Mouse (Mus musculus) heart, embryonic 12.5 days (tissue): ENCODE measurements around the gene Slc22a29. TPM values are rescaled to one million over a fixed set of nuclear protein-coding genes. Genes with fewer than 3 reads are reported as not detected.
A peak's percentile ranks its signal among the peaks of the same experiment; 100 is the strongest.
"Not testable (repeated sequence)": the region's sequence is repeated elsewhere in the genome, so short reads cannot be mapped to it uniquely, and the experiment has no call there.

Experiments
- ATAC-seq: fragments of 200-750 bp; cut with Nextera tagmentation; 2 replicates; pipeline ENCODE4 v1.8.0; 2017; ENCODE audit warnings: moderate TSS enrichment, moderate library complexity; ENCODE audit not compliant: insufficient number of reproducible peaks, low FRiP score
- H3K27ac ChIP-seq: fragments of 300-500 bp; sonication (generic); 2 replicates; pipeline ENCODE4 v1.5.1; 2016; ENCODE audit warnings: mild to moderate bottlenecking, moderate library complexity; ENCODE audit not compliant: poor library complexity, severe bottlenecking
- H3K27me3 ChIP-seq: fragments of 300-500 bp; sonication (generic); replicated peaks from 2 replicates; pipeline ENCODE4 v1.6.1; 2016; ENCODE audit warnings: mild to moderate bottlenecking, moderate library complexity
- H3K36me3 ChIP-seq: fragments of 300-500 bp; sonication (generic); 2 replicates; pipeline ENCODE4 v1.6.1; 2016; ENCODE audit warnings: mild to moderate bottlenecking, moderate library complexity
- H3K4me1 ChIP-seq: fragments of 300-500 bp; sonication (generic); replicated peaks from 2 replicates; pipeline ENCODE4 v1.6.1; 2016; ENCODE audit warnings: mild to moderate bottlenecking
- H3K4me2 ChIP-seq: fragments of 300-500 bp; sonication (generic); 2 replicates; pipeline ENCODE4 v1.6.1; 2016; ENCODE audit warnings: mild to moderate bottlenecking, moderate library complexity
- H3K4me3 ChIP-seq: fragments of 300-500 bp; sonication (generic); 2 replicates; pipeline ENCODE4 v1.5.1; 2016; ENCODE audit warnings: mild to moderate bottlenecking
- H3K9ac ChIP-seq: fragments of 300-500 bp; sonication (generic); 2 replicates; pipeline ENCODE4 v1.6.1; 2016; ENCODE audit warnings: mild to moderate bottlenecking, moderate library complexity
- H3K9me3 ChIP-seq: fragments of 300-500 bp; sonication (generic); replicated peaks from 2 replicates; pipeline ENCODE4 v1.6.1; 2016; ENCODE audit warnings: mild to moderate bottlenecking, moderate library complexity
- WGBS: fragments of 180-500 bp; shearing (Covaris S2); methylation state at CpG from one replicate; pipeline ENCODE4 v1.1.7; 2016; 5-methylcytosine and 5-hydroxymethylcytosine counted together
- polyA plus RNA-seq: library from polyadenylated mRNA; unstranded; fragments of >200 nt; fragmentation: Nextera tagmentation; extraction: Ambion mirVana; gene quantifications from 2 replicates; pipeline ENCODE4 v1.2.1, GENCODE M21; 2016

The Slc22a29 gene
- not detected in 2 replicates for polyA plus RNA-seq

GRCm38 (mm10) chr19:8218800-8219199 lies at the start of gene Slc22a29:
Gene Slc22a29 (minus strand): TSS chr19:8218900.
- H3K27ac ChIP-seq, result no peak within 1 kb of the TSS
- no peaks in the 10 kb centered on the region for H3K36me3 ChIP-seq
- ATAC-seq, result no peak
- no peaks in the 10 kb centered on the region for H3K9me3 ChIP-seq
- H3K4me1 ChIP-seq, result no peaks in the 10 kb centered on the region
- no peak within 1 kb of the TSS for H3K4me3 ChIP-seq
- no peak within 1 kb of the TSS for H3K4me2 ChIP-seq
- H3K9ac ChIP-seq, result no peak within 1 kb of the TSS
- WGBS, result 74% methylated on average over 2 of the region's 2 CpGs
- H3K27me3 ChIP-seq, result no peaks in the 10 kb centered on the region

- H3K27ac ChIP-seq, result no peak overlapping the region
- no peak overlapping the region for H3K4me3 ChIP-seq
- ATAC-seq, result no peak
- H3K36me3 ChIP-seq, result no peaks in the 10 kb centered on the region
- no peak overlapping the region for H3K9ac ChIP-seq
- no peaks in the 10 kb centered on the region for H3K9me3 ChIP-seq
- no peaks in the 10 kb centered on the region for H3K4me1 ChIP-seq
- H3K27me3 ChIP-seq, result no peaks in the 10 kb centered on the region
- no peak overlapping the region for H3K4me2 ChIP-seq
- WGBS, result 63% methylated on average over 3 of the region's 3 CpGs
Measured at GRCm38 (mm10) chr19:8265324-8265723, 46.6 kb upstream of the Slc22a29 start.

- Histone ChIP-seq H3K4me2 (peak overlapping the region; percentile 72), H3K27ac (peak overlapping the region; percentile 79; the same call in 1 of the 2 replicates), H3K9me3 (0 out of 2 replicates have a peak, but pooled peaks cover 3% of the 10 kb centered on the region), H3K36me3 (no peaks in the 10 kb centered on the region), H3K4me1 (no peaks in the 10 kb centered on the region), H3K27me3 (no peaks in the 10 kb centered on the region), H3K4me3 (peak overlapping the region; percentile 74), H3K9ac (peak overlapping the region; percentile 79)
- ATAC-seq, result peak; percentile 33; the same call in 1 of the 2 replicates
- WGBS, result 18% methylated on average over 3 of the region's 3 CpGs
Measured at GRCm38 (mm10) chr19:8252705-8253037, 34.0 kb upstream of the Slc22a29 start.

GRCm38 (mm10) chr19:8251896-8252704 lies 33.4 kb upstream of the Slc22a29 start:
- H3K4me1 ChIP-seq, result no peaks in the 10 kb centered on the region
- 8% methylated on average over 54 of the region's 58 CpGs for WGBS
- H3K4me3 ChIP-seq, result peak overlapping the region; percentile 74
- no peaks in the 10 kb centered on the region for H3K27me3 ChIP-seq
- 0 out of 2 replicates have a peak, but pooled peaks cover 2% of the 10 kb centered on the region for H3K9me3 ChIP-seq
- H3K36me3 ChIP-seq, result no peaks in the 10 kb centered on the region
- H3K4me2 ChIP-seq, result peak overlapping the region; percentile 72
- peak; percentile 99 for ATAC-seq
- peak overlapping the region; percentile 79 for H3K9ac ChIP-seq
- peak overlapping the region; percentile 79 for H3K27ac ChIP-seq

- ATAC-seq, result no peak
- Histone ChIP-seq H3K4me3 (no peak overlapping the region), H3K36me3 (no peaks in the 10 kb centered on the region), H3K9me3 (0 out of 2 replicates have a peak, but pooled peaks cover 4% of the 10 kb centered on the region), H3K27me3 (no peaks in the 10 kb centered on the region), H3K27ac (no peak overlapping the region), H3K4me1 (no peaks in the 10 kb centered on the region), H3K9ac (no peak overlapping the region), H3K4me2 (no peak overlapping the region)
Measured at GRCm38 (mm10) chr19:8228916-8229315, 10.2 kb upstream of the Slc22a29 start.

GRCm38 (mm10) chr19:8148787-8149523 lies 69.7 kb downstream of the Slc22a29 start:
- no peaks in the 10 kb centered on the region for H3K4me1 ChIP-seq
- 43% methylated on average over 2 of the region's 2 CpGs for WGBS
- no peak for ATAC-seq
- no peaks in the 10 kb centered on the region for H3K27me3 ChIP-seq
- peaks cover 19% of the 10 kb centered on the region for H3K9me3 ChIP-seq
- H3K36me3 ChIP-seq, result no peaks in the 10 kb centered on the region
- H3K4me2 ChIP-seq, result no peak overlapping the region
- no peak overlapping the region for H3K27ac ChIP-seq
- no peak overlapping the region for H3K4me3 ChIP-seq
- no peak overlapping the region for H3K9ac ChIP-seq

GRCm38 (mm10) chr19:8142716-8143115 lies 76.0 kb downstream of the Slc22a29 start:
- not testable (repeated sequence) for H3K4me3 ChIP-seq, H3K4me1 ChIP-seq, ATAC-seq, H3K9me3 ChIP-seq, H3K27ac ChIP-seq, H3K27me3 ChIP-seq, H3K9ac ChIP-seq, H3K4me2 ChIP-seq, H3K36me3 ChIP-seq
- WGBS, result 77% methylated on average over 2 of the region's 2 CpGs

- not testable (repeated sequence) for H3K4me2 ChIP-seq, ATAC-seq, H3K27ac ChIP-seq, H3K4me3 ChIP-seq, H3K9ac ChIP-seq, H3K36me3 ChIP-seq, H3K9me3 ChIP-seq, H3K27me3 ChIP-seq, H3K4me1 ChIP-seq
- 60% methylated on average over 14 of the region's 14 CpGs for WGBS
Measured at GRCm38 (mm10) chr19:8134127-8134841, 84.4 kb downstream of the Slc22a29 start.

- ATAC-seq, H3K4me2 ChIP-seq, H3K27me3 ChIP-seq, H3K9ac ChIP-seq, H3K4me1 ChIP-seq, H3K4me3 ChIP-seq, H3K9me3 ChIP-seq, H3K36me3 ChIP-seq, H3K27ac ChIP-seq: not testable (repeated sequence)
- 77% methylated on average over 2 of the region's 3 CpGs for WGBS
Measured at GRCm38 (mm10) chr19:8131881-8132280, 86.8 kb downstream of the Slc22a29 start, which contains the start of gene Slc22a28. Gene Slc22a28 (minus strand): TSS chr19:8131982.
